Mouse (Mus musculus) liver, embryonic 16.5 days (tissue): Measurements from ENCODE around the gene Csmd2. TPM values are rescaled to one million over a fixed set of nuclear protein-coding genes. Genes with fewer than 3 reads are reported as not detected.
"Not testable (repeated sequence)": the region's sequence is repeated elsewhere in the genome, so short reads cannot be mapped to it uniquely, and the experiment has no call there.

Experiments
- ATAC-seq: fragments of 200-750 bp; cut with Nextera tagmentation; 2 replicates; pipeline ENCODE4 v1.8.0; 2017; ENCODE audit warnings: low read depth, mild to moderate bottlenecking, moderate number of reproducible peaks, moderate library complexity
- H3K27ac ChIP-seq: fragments of 300-500 bp; sonication (generic); 2 replicates; pipeline ENCODE4 v1.5.1; 2014; ENCODE audit warnings: mild to moderate bottlenecking, low read length
- H3K27me3 ChIP-seq: fragments of 300-500 bp; sonication (generic); 2 replicates; pipeline ENCODE4 v1.6.1; 2014; ENCODE audit warnings: low read depth, low read length, mixed read lengths; ENCODE audit not compliant: control insufficient read depth, insufficient read depth
- H3K36me3 ChIP-seq: fragments of 300-500 bp; sonication (generic); 2 replicates; pipeline ENCODE4 v1.6.1; 2014; ENCODE audit warnings: mild to moderate bottlenecking; ENCODE audit not compliant: control insufficient read depth, insufficient read depth
- H3K4me1 ChIP-seq: fragments of 300-500 bp; sonication (generic); 2 replicates; pipeline ENCODE4 v1.6.1; 2014; ENCODE audit warnings: low read depth, low read length, mixed read lengths; ENCODE audit not compliant: control insufficient read depth
- H3K4me2 ChIP-seq: fragments of 300-500 bp; sonication (generic); 2 replicates; pipeline ENCODE4 v1.6.1; 2014; ENCODE audit warnings: low read depth, low read length, mixed read lengths
- H3K4me3 ChIP-seq: fragments of 300-500 bp; sonication (generic); 2 replicates; pipeline ENCODE4 v1.5.1; 2014; ENCODE audit warnings: low read depth, mild to moderate bottlenecking, low read length
- H3K9ac ChIP-seq: fragments of 300-500 bp; sonication (generic); 2 replicates; pipeline ENCODE4 v1.6.1; 2014; ENCODE audit warnings: low read depth, low read length
- H3K9me3 ChIP-seq: fragments of 300-500 bp; sonication (generic); replicated peaks from 2 replicates; pipeline ENCODE4 v1.6.1; 2016; ENCODE audit warnings: low read length; ENCODE audit not compliant: control insufficient read depth
- WGBS: fragments of 180-500 bp; shearing (Covaris S2); extraction: QIAGEN DNeasy Blood & Tissue Kit; methylation state at CpG from one replicate; pipeline ENCODE4 v1.1.7; 2014; ENCODE audit not compliant: insufficient replicate concordance; 5-methylcytosine and 5-hydroxymethylcytosine counted together
- polyA plus RNA-seq: library from polyadenylated mRNA; unstranded; fragments of >200 nt; fragmentation: Nextera tagmentation; extraction: Ambion mirVana; gene quantifications from 2 replicates; pipeline ENCODE4 v1.2.1, GENCODE M21; 2015

Csmd2 gene
- polyA plus RNA-seq, 1 experiment from 2014 or later: not detected

DNA sequence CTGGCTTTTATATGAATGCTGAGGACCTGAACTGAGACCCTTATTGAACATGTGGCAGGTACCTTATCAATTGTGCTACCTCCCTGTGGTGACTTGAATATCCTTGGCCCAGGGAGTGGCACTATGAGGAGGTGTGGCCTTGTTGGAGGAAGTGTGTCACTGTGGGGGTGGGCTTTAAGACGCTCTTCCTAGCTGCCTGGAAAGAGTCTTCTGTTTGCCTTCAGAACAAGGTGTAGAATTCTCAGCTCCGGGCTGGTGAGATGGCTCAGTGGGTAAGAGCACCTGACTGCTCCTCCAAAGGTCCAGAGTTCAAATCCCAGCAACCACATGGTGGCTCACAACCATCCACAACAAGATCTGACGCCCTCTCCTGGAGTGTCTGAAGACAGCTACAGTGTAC lies 624.1 kb downstream of the Csmd2 start:
- H3K36me3 ChIP-seq, H3K4me3 ChIP-seq, H3K9me3 ChIP-seq, ATAC-seq, H3K9ac ChIP-seq, H3K27me3 ChIP-seq, H3K4me2 ChIP-seq, H3K27ac ChIP-seq: not testable (repeated sequence)
- WGBS: 59% methylated on average over 3 of the region's 3 CpGs
- H3K4me1 ChIP-seq: peaks cover 13% of the 10 kb centered on the region

DNA sequence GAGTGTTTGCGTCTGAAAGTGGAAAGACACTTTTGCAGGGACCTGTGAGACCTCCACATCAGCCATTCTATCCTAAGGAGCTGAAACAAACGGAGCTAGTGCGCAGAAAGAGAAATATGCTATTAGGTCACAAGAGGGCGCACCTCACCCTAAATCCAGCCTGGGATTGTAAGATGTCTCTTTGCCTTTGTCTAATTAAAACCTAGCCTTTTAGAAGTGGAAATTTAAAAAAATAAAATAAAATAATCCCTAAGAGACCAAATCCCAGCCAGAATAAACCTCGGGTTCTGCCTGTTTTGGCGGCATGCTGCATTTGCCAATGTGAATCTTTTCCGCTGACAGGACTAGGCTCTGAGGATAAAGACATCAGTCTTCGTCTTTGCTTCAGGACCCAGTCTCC lies 625.7 kb downstream of the Csmd2 start:
- no peak overlapping the region for H3K4me2 ChIP-seq
- no peak for ATAC-seq

DNA sequence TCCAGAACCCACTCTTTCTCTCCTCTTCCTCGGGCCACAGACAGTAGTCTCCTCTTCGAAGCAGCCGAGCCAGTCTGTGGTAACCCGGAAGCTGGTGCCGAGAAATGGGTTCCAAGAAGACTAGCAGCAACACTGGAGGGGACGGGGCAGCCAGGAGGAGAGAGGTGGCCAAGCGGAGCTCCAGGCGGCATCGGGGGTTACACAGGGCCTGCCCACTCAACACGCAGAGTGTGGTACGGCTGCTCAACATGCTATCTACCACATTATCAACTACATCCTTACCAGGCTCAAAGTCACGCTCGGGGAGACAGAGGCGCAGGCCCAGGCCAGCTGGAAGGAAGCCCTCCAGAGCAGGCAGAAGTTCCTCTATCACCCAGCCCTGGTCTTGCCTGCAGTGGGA lies 628.1 kb downstream of the Csmd2 start:
- Histone ChIP-seq H3K9ac (no peak overlapping the region), H3K36me3 (no peaks in the 10 kb centered on the region), H3K4me2 (no peak overlapping the region), H3K27me3 (peaks cover 20% of the 10 kb centered on the region), H3K9me3 (no peaks in the 10 kb centered on the region), H3K27ac (no peak overlapping the region; the same call in 1 of the 2 replicates), H3K4me1 (peaks cover 5% of the 10 kb centered on the region), H3K4me3 (no peak overlapping the region)
- ATAC-seq: no peak
- WGBS: 28% methylated on average over 14 of the region's 14 CpGs

More for the DNA sequence above, 625.7 kb downstream of the Csmd2 start:
- peaks cover 16% of the 10 kb centered on the region for H3K4me1 ChIP-seq
- no peaks in the 10 kb centered on the region for H3K9me3 ChIP-seq
- no peak overlapping the region for H3K9ac ChIP-seq
- H3K27me3 ChIP-seq: peaks cover 18% of the 10 kb centered on the region
- no peak overlapping the region for H3K27ac ChIP-seq
- WGBS: 21% methylated on average over 8 of the region's 8 CpGs
- no peaks in the 10 kb centered on the region for H3K36me3 ChIP-seq
- H3K4me3 ChIP-seq: no peak overlapping the region

Other genes with a start within 250 kb of the Csmd2 start
- not detected in 2 replicates for gene CK137956, start 16.9 kb upstream of the Csmd2 start, polyA plus RNA-seq